Mouse (Mus musculus) hematopoietic multipotent progenitor cell, adult 10-12 weeks (in vitro differentiated cells): ENCODE measurements around the gene Tor2a. TPM values are rescaled to one million over a fixed set of nuclear protein-coding genes. Genes with fewer than 3 reads are reported as not detected.

Experiments used
- polyA plus RNA-seq: library from polyadenylated mRNA; stranded (reverse); fragments of >175 nt; gene quantifications from 2 replicates; pipeline ENCODE4 v1.2.3, GENCODE M21; 2012; ENCODE audit warnings: low replicate concordance

The Tor2a gene
- 61.8 and 69.6 TPM in 2 replicates for polyA plus RNA-seq

DNA sequence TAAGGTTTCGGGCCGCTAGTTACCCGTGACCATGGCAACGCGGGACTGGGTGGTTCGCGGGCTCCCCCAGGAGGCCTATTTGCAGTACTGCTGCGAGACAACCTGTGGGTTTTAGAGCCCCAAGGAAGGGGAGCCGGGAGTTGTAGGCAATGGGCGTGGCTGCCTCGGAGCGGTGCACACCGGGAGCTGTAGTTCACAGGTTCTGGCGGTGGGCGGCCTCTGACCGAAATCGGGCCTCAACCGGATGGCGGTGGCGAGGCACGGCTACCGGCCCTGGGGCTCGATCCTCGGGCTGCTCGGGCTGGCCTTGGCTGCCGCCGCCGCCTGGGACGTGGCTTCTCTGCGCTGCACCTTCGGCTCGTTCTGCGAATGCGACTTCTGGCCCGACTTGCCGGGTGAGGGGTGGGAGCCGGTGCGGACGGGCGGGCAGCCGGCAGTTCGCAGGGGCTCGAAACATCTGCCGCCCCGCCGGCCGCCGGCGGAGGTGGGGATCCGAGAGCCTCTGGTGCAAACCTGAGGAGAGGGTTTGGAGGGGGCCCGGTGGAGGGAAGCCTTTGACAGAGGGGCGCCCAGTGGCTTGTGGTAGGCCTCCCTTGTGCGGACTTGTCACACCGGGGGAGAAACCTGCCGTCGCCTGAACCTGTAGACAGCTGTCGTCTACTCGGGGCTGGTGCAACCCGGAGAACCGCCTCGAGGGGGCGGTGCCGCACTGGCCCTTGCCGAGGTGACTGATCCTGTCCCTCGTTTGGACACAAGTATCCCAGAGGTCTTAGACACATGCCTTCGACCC lies at the start of gene Tor2a:
Gene Tor2a, plus strand, starts transcription at position 179 of the 790 bp plus-strand sequence.

DNA sequence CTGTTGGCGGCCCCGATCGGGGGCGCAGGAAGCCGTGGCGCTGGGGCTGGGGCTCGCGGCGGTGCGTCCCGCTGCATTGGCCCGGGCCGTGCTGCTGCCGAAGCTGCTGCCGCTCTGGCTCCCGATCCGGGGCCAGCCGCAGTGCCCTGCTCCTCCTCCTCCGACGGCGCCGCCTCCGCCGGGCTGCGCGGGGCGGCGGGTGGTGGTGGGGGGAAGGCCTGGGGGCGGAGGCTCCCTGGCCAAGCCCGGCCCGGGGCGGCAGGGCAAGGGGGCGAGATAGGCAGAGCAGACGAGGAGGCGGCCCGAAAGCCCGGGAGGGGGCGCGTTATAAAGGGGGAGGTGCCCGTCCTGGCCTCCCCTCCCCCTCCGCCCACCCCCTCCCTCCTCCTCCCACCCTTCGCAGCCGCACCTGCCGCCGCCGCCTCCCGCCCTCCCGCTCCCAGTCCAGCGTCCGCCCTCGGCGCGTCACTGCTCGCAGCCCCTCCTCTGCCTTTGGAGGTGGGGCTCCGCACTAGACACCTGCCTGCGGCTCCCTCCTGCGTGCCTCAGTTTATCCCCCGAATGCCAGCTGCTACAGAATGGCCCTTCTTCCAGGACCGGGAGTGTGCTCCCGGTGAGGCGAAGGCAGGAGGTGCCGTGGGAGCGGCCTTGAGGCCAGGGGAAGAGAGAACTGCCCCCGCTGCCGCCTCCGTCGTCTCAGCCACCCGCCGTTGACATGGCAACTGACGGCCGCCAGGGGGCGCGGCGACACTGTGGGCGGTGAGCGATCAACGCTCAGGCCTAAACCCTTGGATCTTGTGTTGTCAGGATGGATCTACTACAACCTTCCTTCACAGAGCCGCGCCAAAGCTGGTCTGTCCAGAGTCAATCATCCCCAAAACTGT lies 43.9 kb upstream of the Tor2a start, which contains the start of gene Cdk9:
Gene Cdk9, minus strand, starts transcription at position 143 of the 884 bp plus-strand sequence.

DNA sequence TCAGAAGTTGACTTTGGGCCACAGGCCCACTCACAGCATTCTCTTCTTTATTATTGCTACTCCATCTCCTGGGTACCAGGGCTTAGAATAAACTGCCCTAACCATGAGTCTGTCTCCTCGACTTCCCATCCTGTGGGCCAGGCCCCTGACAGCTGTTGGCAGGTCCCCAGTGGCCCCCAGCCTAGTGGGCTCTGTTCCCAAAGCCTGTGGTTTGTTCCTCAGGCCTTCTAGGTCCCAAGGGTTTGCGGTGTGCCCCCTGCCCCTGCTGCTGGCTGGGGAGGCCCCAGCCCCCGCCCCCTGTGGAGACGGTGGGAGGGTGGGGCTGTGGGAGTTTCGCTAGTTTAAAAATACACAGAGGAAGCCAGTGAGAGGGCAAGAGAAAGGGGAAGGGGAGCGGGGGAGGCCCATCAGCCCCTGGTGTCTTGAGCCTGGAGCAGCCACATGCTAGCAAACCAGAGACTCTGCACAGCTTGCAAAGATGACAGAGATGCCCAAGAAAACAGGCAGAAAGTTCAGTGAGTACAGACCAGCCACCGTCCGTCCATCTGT lies 36.3 kb upstream of the Tor2a start, which contains the start of gene Sh2d3c:
Gene Sh2d3c, plus strand, starts transcription at position 375 of the 549 bp plus-strand sequence.

DNA sequence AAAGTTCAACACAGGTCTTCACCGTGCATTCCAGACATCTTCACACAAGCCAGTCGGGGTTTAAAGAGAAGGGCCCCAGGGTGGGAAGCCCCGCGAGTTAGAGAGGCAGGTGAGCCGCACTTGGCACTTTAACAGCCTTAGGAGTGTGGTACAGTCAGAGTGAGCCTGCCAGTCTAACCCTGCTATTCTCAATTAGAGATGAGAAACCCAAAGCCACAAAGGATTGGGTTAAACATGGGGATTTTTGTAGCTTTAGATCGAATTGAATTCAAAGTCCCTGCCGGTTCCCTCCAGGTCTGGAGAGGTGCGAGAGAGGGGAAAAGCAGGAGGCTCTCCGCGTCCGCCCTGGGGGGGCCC lies 16.1 kb upstream of the Tor2a start, which contains the start of gene 6330409D20Rik:
Gene 6330409D20Rik, minus strand, starts transcription at position 101 of the 357 bp plus-strand sequence.

DNA sequence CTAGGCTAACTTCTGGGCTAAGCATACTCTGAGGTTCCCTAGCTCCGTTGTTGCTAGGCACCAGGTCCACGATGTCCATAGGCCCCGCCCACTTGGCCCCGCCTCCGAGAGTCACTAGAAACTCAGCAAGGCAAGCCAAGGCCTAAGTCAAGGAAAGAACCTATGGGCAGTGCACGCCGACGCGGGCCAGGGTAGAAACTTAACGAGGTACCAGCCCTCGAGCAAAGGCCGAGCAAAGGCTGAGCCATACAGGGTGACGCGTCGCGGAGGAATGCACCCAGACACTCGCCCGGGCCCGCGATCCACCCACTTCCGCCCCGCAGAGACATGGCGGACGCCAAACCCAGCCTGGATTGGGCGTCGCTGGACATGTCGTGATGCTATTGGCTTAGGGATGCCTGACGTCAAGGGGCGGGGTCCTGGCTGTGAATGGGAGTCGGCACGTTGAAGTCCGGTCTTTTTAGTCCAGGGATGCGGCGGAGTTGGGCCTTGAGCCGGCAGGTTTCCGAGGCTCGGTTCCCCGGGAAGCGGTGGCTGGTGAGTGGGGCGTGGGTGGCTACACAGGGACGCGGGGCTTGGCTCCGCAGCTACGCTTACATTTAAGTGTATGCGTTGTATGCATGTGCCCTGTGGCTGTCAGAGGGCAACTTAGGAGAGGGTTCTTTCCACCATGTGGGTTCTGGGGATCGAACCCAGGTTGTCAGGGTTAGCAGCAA lies 18.5 kb downstream of the Tor2a start, which contains the start of the genes Ttc16 and Ptrh1:
Gene Ttc16, minus strand, starts transcription at position 275 of the 716 bp plus-strand sequence.
Gene Ptrh1, plus strand, starts transcription at position 428 of the 716 bp plus-strand sequence.

DNA sequence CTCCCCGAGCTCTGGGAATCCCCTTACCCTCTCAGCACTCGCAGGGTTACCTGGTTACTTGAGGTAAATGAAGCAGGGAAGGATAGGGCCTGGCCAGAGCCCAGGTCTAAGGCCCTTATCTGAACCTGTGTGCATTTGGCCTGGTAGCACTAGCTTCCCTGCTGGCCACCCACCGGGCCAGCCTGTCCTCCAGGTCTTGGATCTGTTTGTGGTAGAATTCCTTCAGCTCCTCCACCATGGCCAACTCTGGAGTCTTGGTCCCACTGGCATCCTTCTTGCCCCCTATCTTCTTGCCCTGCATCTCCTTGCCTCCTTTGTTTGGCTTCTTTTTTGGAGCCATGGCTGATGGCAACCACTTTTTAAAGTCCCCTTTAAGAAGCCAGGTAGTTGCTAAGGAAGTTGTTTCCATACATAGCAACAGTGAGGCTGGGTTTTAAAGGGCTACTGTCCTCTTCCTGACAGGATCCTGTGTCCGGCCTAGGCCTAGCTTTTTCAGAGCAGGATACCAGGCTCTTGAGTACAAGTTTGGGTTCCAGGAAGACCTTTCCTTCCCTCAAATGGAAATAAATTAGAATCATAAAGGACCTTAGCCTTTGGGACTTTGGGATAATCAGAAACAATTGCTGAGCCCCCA lies 27.1 kb downstream of the Tor2a start, which contains the start of gene Cfap157:
Gene Cfap157, minus strand, starts transcription at position 381 of the 634 bp plus-strand sequence.

Other genes with a start within 250 kb of the Tor2a start
- gene Fam102a, start 221.9 kb upstream of the Tor2a start, polyA plus RNA-seq = 136 and 166 TPM in 2 replicates
- gene Dpm2, start 186.4 kb upstream of the Tor2a start, polyA plus RNA-seq = 11.0 and 11.9 TPM in 2 replicates
- 0.16 TPM in 1 of 2 replicates, not detected in the other for gene Pip5kl1, start 182.4 kb upstream of the Tor2a start, polyA plus RNA-seq
- gene 9430097D07Rik, start 181.6 kb upstream of the Tor2a start, polyA plus RNA-seq = not detected in 2 replicates
- gene St6galnac4, start 170.1 kb upstream of the Tor2a start, polyA plus RNA-seq = 29.1 and 47.0 TPM in 2 replicates
- 15.4 and 20.9 TPM in 2 replicates for gene St6galnac6, start 157.5 kb upstream of the Tor2a start, polyA plus RNA-seq
- 0.09 and 0.66 TPM in 2 replicates for gene Ak1, start 135.5 kb upstream of the Tor2a start, polyA plus RNA-seq
- gene Eng, start 110.6 kb upstream of the Tor2a start, polyA plus RNA-seq = 13.8 and 31.2 TPM in 2 replicates
- 47.2 and 135 TPM in 2 replicates for gene Fpgs, start 53.1 kb upstream of the Tor2a start, polyA plus RNA-seq
- gene Cdk9, start 44.2 kb upstream of the Tor2a start, polyA plus RNA-seq = 91.0 and 160 TPM in 2 replicates
- gene Sh2d3c, start 36.2 kb upstream of the Tor2a start, polyA plus RNA-seq = 153 and 217 TPM in 2 replicates
- gene 6330409D20Rik, start 16.2 kb upstream of the Tor2a start, polyA plus RNA-seq = not detected in 2 replicates
- gene Ttc16, start 18.4 kb downstream of the Tor2a start, polyA plus RNA-seq = 0.04 and 0.09 TPM in 2 replicates
- gene Ptrh1, start 18.6 kb downstream of the Tor2a start, polyA plus RNA-seq = 2.4 and 6.0 TPM in 2 replicates
- not detected in 2 replicates for gene Cfap157, start 27.2 kb downstream of the Tor2a start, polyA plus RNA-seq
- 1.4 and 3.5 TPM in 2 replicates for gene Stxbp1, start 90.0 kb downstream of the Tor2a start, polyA plus RNA-seq
- gene Fam129b, start 118.9 kb downstream of the Tor2a start, polyA plus RNA-seq = 10.9 and 38.1 TPM in 2 replicates
- 1,267 and 2,336 TPM in 2 replicates for gene Rpl12, start 204.3 kb downstream of the Tor2a start, polyA plus RNA-seq
- 12.7 and 17.3 TPM in 2 replicates for gene Lrsam1, start 204.4 kb downstream of the Tor2a start, polyA plus RNA-seq
- gene Slc2a8, start 224.8 kb downstream of the Tor2a start, polyA plus RNA-seq = 41.9 and 165 TPM in 2 replicates